Mouse (Mus musculus): ENCODE measurements around the gene Gsg1l. TPM values are rescaled to one million over a fixed set of nuclear protein-coding genes. Genes with fewer than 3 reads are reported as not detected.

The Gsg1l gene
- polyA plus RNA-seq, 1 experiment from 2014 or later, result 0.65 TPM

- Histone ChIP-seq H3K27me3 (ENCODE audit: control insufficient read depth, insufficient read depth, low read length) (no peaks in the 10 kb centered on the region), H3K4me1 (ENCODE audit: control insufficient read depth, insufficient read depth, low read length) (no peaks in the 10 kb centered on the region), H3K4me2 (replicated peaks; ENCODE audit: low read depth, low read length) (no peak overlapping the region), H3K36me3 (ENCODE audit: control insufficient read depth, insufficient read depth, low read length) (no peaks in the 10 kb centered on the region), H3K4me3 (ENCODE audit: low read depth, low read length) (no peak overlapping the region), H3K27ac (ENCODE audit: low read length) (no peak overlapping the region), H3K9ac (replicated peaks; ENCODE audit: low read depth, low read length) (no peak overlapping the region), H3K9me3 (ENCODE audit: control insufficient read depth, low read depth, low read length) (no peaks in the 10 kb centered on the region)
- WGBS, result 72% methylated on average over 8 of the region's 8 CpGs
- ATAC-seq (ENCODE audit: insufficient number of reproducible peaks, insufficient read depth, low FRiP score, low read depth), result no peak
Measured at GRCm38 (mm10) chr7:125979591-125979990, 102.6 kb downstream of the Gsg1l start.

GRCm38 (mm10) chr7:125976695-125977094 lies 105.5 kb downstream of the Gsg1l start:
- Histone ChIP-seq H3K27ac (ENCODE audit: low read length) (no peak overlapping the region), H3K4me2 (replicated peaks; ENCODE audit: low read depth, low read length) (no peak overlapping the region), H3K4me1 (ENCODE audit: control insufficient read depth, insufficient read depth, low read length) (no peaks in the 10 kb centered on the region), H3K9me3 (ENCODE audit: control insufficient read depth, low read depth, low read length) (no peaks in the 10 kb centered on the region), H3K27me3 (ENCODE audit: control insufficient read depth, insufficient read depth, low read length) (no peaks in the 10 kb centered on the region), H3K4me3 (ENCODE audit: low read depth, low read length) (no peak overlapping the region), H3K36me3 (ENCODE audit: control insufficient read depth, insufficient read depth, low read length) (no peaks in the 10 kb centered on the region), H3K9ac (replicated peaks; ENCODE audit: low read depth, low read length) (no peak overlapping the region)
- ATAC-seq (ENCODE audit: insufficient number of reproducible peaks, insufficient read depth, low FRiP score, low read depth), result no peak
- WGBS, result 68% methylated on average over 9 of the region's 9 CpGs

- H3K27me3 ChIP-seq (ENCODE audit: control insufficient read depth, insufficient read depth, low read length), result no peaks in the 10 kb centered on the region
- no peak overlapping the region for H3K9ac ChIP-seq (replicated peaks; ENCODE audit: low read depth, low read length)
- H3K4me1 ChIP-seq (ENCODE audit: control insufficient read depth, insufficient read depth, low read length), result no peaks in the 10 kb centered on the region
- WGBS, result 69% methylated on average over 6 of the region's 6 CpGs
- H3K27ac ChIP-seq (ENCODE audit: low read length), result no peak overlapping the region
- no peaks in the 10 kb centered on the region for H3K36me3 ChIP-seq (ENCODE audit: control insufficient read depth, insufficient read depth, low read length)
- ATAC-seq (ENCODE audit: insufficient number of reproducible peaks, insufficient read depth, low FRiP score, low read depth), result no peak
- H3K4me3 ChIP-seq (ENCODE audit: low read depth, low read length), result no peak overlapping the region
- H3K9me3 ChIP-seq (ENCODE audit: control insufficient read depth, low read depth, low read length), result no peaks in the 10 kb centered on the region
- H3K4me2 ChIP-seq (replicated peaks; ENCODE audit: low read depth, low read length), result no peak overlapping the region
Measured at GRCm38 (mm10) chr7:125975414-125975813, 106.8 kb downstream of the Gsg1l start.

- WGBS, result 47% methylated on average over 4 of the region's 4 CpGs
- 0 out of 2 replicates have a peak, but pooled peaks have one; percentile 33 for ATAC-seq (ENCODE audit: insufficient number of reproducible peaks, insufficient read depth, low FRiP score, low read depth)
- Histone ChIP-seq H3K36me3 (ENCODE audit: control insufficient read depth, insufficient read depth, low read length) (no peaks in the 10 kb centered on the region), H3K27me3 (ENCODE audit: control insufficient read depth, insufficient read depth, low read length) (no peaks in the 10 kb centered on the region), H3K9me3 (ENCODE audit: control insufficient read depth, low read depth, low read length) (no peaks in the 10 kb centered on the region), H3K4me2 (replicated peaks; ENCODE audit: low read depth, low read length) (no peak overlapping the region), H3K4me1 (ENCODE audit: control insufficient read depth, insufficient read depth, low read length) (no peaks in the 10 kb centered on the region), H3K4me3 (ENCODE audit: low read depth, low read length) (no peak overlapping the region), H3K27ac (ENCODE audit: low read length) (no peak overlapping the region), H3K9ac (replicated peaks; ENCODE audit: low read depth, low read length) (no peak overlapping the region)
Measured at GRCm38 (mm10) chr7:125973874-125974273, 108.3 kb downstream of the Gsg1l start.

- no peak for ATAC-seq (ENCODE audit: insufficient number of reproducible peaks, insufficient read depth, low FRiP score, low read depth)
- no peak overlapping the region for H3K4me2 ChIP-seq (replicated peaks; ENCODE audit: low read depth, low read length)
- H3K4me3 ChIP-seq (ENCODE audit: low read depth, low read length), result no peak overlapping the region
- 57% methylated on average over 6 of the region's 6 CpGs for WGBS
- no peaks in the 10 kb centered on the region for H3K4me1 ChIP-seq (ENCODE audit: control insufficient read depth, insufficient read depth, low read length)
- no peak overlapping the region for H3K9ac ChIP-seq (replicated peaks; ENCODE audit: low read depth, low read length)
- H3K27me3 ChIP-seq (ENCODE audit: control insufficient read depth, insufficient read depth, low read length), result no peaks in the 10 kb centered on the region
- H3K27ac ChIP-seq (ENCODE audit: low read length), result no peak overlapping the region; the same call in 1 of the 2 replicates
- H3K36me3 ChIP-seq (ENCODE audit: control insufficient read depth, insufficient read depth, low read length), result no peaks in the 10 kb centered on the region
- no peaks in the 10 kb centered on the region for H3K9me3 ChIP-seq (ENCODE audit: control insufficient read depth, low read depth, low read length)
Measured at GRCm38 (mm10) chr7:125972776-125973175, 109.4 kb downstream of the Gsg1l start.

- WGBS, result 37% methylated on average over 7 of the region's 7 CpGs
- Histone ChIP-seq H3K36me3 (ENCODE audit: control insufficient read depth, insufficient read depth, low read length) (no peaks in the 10 kb centered on the region), H3K27me3 (ENCODE audit: control insufficient read depth, insufficient read depth, low read length) (no peaks in the 10 kb centered on the region), H3K4me3 (ENCODE audit: low read depth, low read length) (no peak overlapping the region), H3K9me3 (ENCODE audit: control insufficient read depth, low read depth, low read length) (no peaks in the 10 kb centered on the region), H3K27ac (ENCODE audit: low read length) (no peak overlapping the region; the same call in 1 of the 2 replicates), H3K9ac (replicated peaks; ENCODE audit: low read depth, low read length) (no peak overlapping the region), H3K4me2 (replicated peaks; ENCODE audit: low read depth, low read length) (no peak overlapping the region), H3K4me1 (ENCODE audit: control insufficient read depth, insufficient read depth, low read length) (no peaks in the 10 kb centered on the region)
- no peak for ATAC-seq (ENCODE audit: insufficient number of reproducible peaks, insufficient read depth, low FRiP score, low read depth)
Measured at GRCm38 (mm10) chr7:125972174-125972672, 110.0 kb downstream of the Gsg1l start.

GRCm38 (mm10) chr7:125969076-125969475 lies 113.1 kb downstream of the Gsg1l start:
- no peak for ATAC-seq (ENCODE audit: insufficient number of reproducible peaks, insufficient read depth, low FRiP score, low read depth)
- Histone ChIP-seq H3K36me3 (ENCODE audit: control insufficient read depth, insufficient read depth, low read length) (no peaks in the 10 kb centered on the region), H3K4me3 (ENCODE audit: low read depth, low read length) (no peak overlapping the region), H3K27ac (ENCODE audit: low read length) (no peak overlapping the region), H3K9me3 (ENCODE audit: control insufficient read depth, low read depth, low read length) (no peaks in the 10 kb centered on the region), H3K4me1 (ENCODE audit: control insufficient read depth, insufficient read depth, low read length) (no peaks in the 10 kb centered on the region), H3K4me2 (replicated peaks; ENCODE audit: low read depth, low read length) (no peak overlapping the region), H3K9ac (replicated peaks; ENCODE audit: low read depth, low read length) (no peak overlapping the region), H3K27me3 (ENCODE audit: control insufficient read depth, insufficient read depth, low read length) (no peaks in the 10 kb centered on the region)
- WGBS, result 56% methylated on average over 3 of the region's 3 CpGs

- no peak overlapping the region for H3K27ac ChIP-seq (ENCODE audit: low read length)
- WGBS, result 50% methylated on average over 16 of the region's 16 CpGs
- H3K4me2 ChIP-seq (replicated peaks; ENCODE audit: low read depth, low read length), result no peak overlapping the region
- H3K27me3 ChIP-seq (ENCODE audit: control insufficient read depth, insufficient read depth, low read length), result no peaks in the 10 kb centered on the region
- no peak overlapping the region for H3K4me3 ChIP-seq (ENCODE audit: low read depth, low read length)
- ATAC-seq (ENCODE audit: insufficient number of reproducible peaks, insufficient read depth, low FRiP score, low read depth), result no peak
- no peaks in the 10 kb centered on the region for H3K9me3 ChIP-seq (ENCODE audit: control insufficient read depth, low read depth, low read length)
- no peaks in the 10 kb centered on the region for H3K4me1 ChIP-seq (ENCODE audit: control insufficient read depth, insufficient read depth, low read length)
- H3K36me3 ChIP-seq (ENCODE audit: control insufficient read depth, insufficient read depth, low read length), result no peaks in the 10 kb centered on the region
- no peak overlapping the region for H3K9ac ChIP-seq (replicated peaks; ENCODE audit: low read depth, low read length)
Measured at GRCm38 (mm10) chr7:125966402-125967261, 115.6 kb downstream of the Gsg1l start.

Measured in stomach, embryonic 14.5 days (tissue).